Mouse (Mus musculus): ENCODE data around the gene Mgat1. TPM values are rescaled to one million over a fixed set of nuclear protein-coding genes. Genes with fewer than 3 reads are reported as not detected.

Gene Mgat1
- polyA plus RNA-seq, 1 experiment from 2014 or later: 34.5 TPM

DNA sequence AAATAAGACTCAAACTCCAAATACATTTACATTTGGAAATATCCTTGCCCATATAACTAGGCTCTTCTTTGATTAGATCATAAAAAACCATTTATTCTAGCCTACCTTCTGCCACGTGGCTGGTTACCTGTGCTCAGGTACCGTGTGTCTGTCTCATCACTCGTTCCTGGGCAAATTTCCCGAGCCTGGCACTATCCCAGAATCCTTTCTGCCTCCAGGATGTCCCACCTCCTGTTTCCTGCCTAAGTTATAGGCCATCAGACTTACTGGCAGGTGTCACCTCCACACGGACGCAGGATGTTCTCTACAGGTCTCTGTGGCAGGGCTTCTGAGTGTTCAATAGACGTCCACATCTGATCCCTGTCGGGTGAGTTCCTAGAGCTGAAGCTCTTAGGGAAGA lies 21.1 kb downstream of the Mgat1 start:
- ATAC-seq: no peak
- Histone ChIP-seq H3K36me3 (ENCODE audit: control insufficient read depth, insufficient read depth, low read length) (peaks cover 16% of the 10 kb centered on the region; the same call in 1 of the 2 replicates), H3K4me1 (ENCODE audit: control insufficient read depth, insufficient read depth, low read depth, low read length) (no peaks in the 10 kb centered on the region), H3K4me3 (ENCODE audit: low read length) (no peak overlapping the region), H3K9ac (ENCODE audit: low read depth, low read length) (no peak overlapping the region), H3K4me2 (ENCODE audit: low read length) (no peak overlapping the region), H3K27me3 (replicated peaks; ENCODE audit: control insufficient read depth, insufficient read depth, low read length) (no peaks in the 10 kb centered on the region), H3K9me3 (ENCODE audit: control insufficient read depth, low read length) (no peaks in the 10 kb centered on the region), H3K27ac (ENCODE audit: low read depth, low read length) (no peak overlapping the region)
- 84% methylated on average over 8 of the region's 8 CpGs for WGBS

DNA sequence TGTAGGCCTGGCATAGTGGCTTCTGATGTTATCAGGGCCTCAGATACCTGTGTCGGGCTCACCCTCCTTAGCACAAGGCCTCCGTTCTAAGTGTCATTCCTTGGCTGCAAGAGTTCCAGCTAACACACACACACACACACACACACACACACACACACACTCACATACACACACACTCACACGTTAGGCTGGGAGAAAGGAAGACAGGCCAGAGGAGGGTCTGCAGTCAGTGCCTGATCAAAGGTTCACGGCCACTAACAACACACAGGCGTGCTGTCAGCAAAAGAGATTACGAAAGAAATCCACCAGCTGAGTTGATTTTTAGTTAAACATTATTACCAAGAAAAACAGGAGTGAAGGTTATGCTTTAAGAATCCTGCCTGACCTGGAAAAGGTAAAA lies 22.7 kb downstream of the Mgat1 start:
- H3K27ac ChIP-seq (ENCODE audit: low read depth, low read length): no peak overlapping the region
- no peak overlapping the region for H3K4me3 ChIP-seq (ENCODE audit: low read length)
- no peak for ATAC-seq
- H3K4me2 ChIP-seq (ENCODE audit: low read length): no peak overlapping the region
- no peaks in the 10 kb centered on the region for H3K27me3 ChIP-seq (replicated peaks; ENCODE audit: control insufficient read depth, insufficient read depth, low read length)
- 0 out of 2 replicates have a peak, but pooled peaks cover 5% of the 10 kb centered on the region for H3K36me3 ChIP-seq (ENCODE audit: control insufficient read depth, insufficient read depth, low read length)
- H3K9me3 ChIP-seq (ENCODE audit: control insufficient read depth, low read length): no peaks in the 10 kb centered on the region
- 90% methylated on average over 6 of the region's 6 CpGs for WGBS
- H3K9ac ChIP-seq (ENCODE audit: low read depth, low read length): no peak overlapping the region
- no peaks in the 10 kb centered on the region for H3K4me1 ChIP-seq (ENCODE audit: control insufficient read depth, insufficient read depth, low read depth, low read length)

DNA sequence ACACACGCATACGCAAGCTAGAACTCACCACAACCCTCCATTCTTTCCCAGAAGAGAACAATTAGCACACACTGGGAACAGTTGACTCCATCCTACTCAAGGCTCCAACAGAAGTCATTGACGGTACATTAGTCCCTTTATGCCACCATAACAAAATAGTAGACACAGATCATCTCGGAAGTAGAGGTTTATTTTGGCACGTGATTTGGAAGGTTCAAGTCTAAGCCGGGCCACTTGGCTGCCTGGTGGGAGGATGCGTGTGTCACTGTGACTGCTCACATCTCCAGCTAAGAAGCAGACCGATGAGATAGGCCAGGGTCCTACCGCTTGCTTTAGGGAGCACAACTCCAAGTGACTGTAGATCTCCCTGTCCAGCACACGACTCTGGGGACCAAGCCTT lies 23.3 kb downstream of the Mgat1 start:
- Histone ChIP-seq H3K9me3 (ENCODE audit: control insufficient read depth, low read length) (no peaks in the 10 kb centered on the region), H3K36me3 (ENCODE audit: control insufficient read depth, insufficient read depth, low read length) (0 out of 2 replicates have a peak, but pooled peaks cover 4% of the 10 kb centered on the region), H3K27ac (ENCODE audit: low read depth, low read length) (no peak overlapping the region), H3K27me3 (replicated peaks; ENCODE audit: control insufficient read depth, insufficient read depth, low read length) (no peaks in the 10 kb centered on the region), H3K4me3 (ENCODE audit: low read length) (no peak overlapping the region), H3K4me1 (ENCODE audit: control insufficient read depth, insufficient read depth, low read depth, low read length) (no peaks in the 10 kb centered on the region), H3K9ac (ENCODE audit: low read depth, low read length) (no peak overlapping the region), H3K4me2 (ENCODE audit: low read length) (no peak overlapping the region)
- ATAC-seq: no peak
- WGBS: 79% methylated on average over 10 of the region's 10 CpGs

DNA sequence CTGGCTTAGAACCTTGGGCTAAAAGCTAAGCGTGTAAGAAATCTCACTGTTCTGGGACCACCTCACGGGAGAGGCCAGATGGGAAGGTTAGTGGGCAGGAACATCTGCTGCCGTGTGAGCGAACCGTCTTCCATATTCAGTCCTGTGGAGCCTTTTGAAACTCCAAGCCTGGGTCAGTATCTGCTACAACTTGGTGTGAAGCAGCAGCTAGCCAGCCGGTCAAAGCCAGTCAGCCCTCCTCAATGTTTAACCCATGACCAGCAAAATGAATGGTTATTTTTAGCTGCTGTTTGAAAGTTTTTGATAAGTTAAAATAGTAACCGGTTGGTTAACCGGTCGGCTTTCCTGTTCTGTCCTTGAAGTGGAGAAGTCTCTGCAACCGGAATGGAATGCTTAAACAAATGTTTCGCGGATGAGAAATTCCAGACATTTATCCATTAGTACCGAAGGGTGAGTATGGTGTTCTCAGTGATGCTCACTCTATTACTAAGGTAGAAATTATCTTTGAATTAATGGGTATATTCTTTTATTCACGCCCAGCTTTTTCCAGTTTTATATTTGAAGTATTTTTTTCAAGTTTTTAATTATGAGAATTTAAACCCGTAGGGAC lies 24.1 kb downstream of the Mgat1 start:
- WGBS: 73% methylated on average over 15 of the region's 15 CpGs
- ATAC-seq: no peak
- Histone ChIP-seq H3K9ac (ENCODE audit: low read depth, low read length) (no peak overlapping the region), H3K27ac (ENCODE audit: low read depth, low read length) (no peak overlapping the region), H3K9me3 (ENCODE audit: control insufficient read depth, low read length) (no peaks in the 10 kb centered on the region), H3K36me3 (ENCODE audit: control insufficient read depth, insufficient read depth, low read length) (no peaks in the 10 kb centered on the region), H3K27me3 (replicated peaks; ENCODE audit: control insufficient read depth, insufficient read depth, low read length) (no peaks in the 10 kb centered on the region), H3K4me3 (ENCODE audit: low read length) (no peak overlapping the region), H3K4me1 (ENCODE audit: control insufficient read depth, insufficient read depth, low read depth, low read length) (no peaks in the 10 kb centered on the region), H3K4me2 (ENCODE audit: low read length) (no peak overlapping the region)

DNA sequence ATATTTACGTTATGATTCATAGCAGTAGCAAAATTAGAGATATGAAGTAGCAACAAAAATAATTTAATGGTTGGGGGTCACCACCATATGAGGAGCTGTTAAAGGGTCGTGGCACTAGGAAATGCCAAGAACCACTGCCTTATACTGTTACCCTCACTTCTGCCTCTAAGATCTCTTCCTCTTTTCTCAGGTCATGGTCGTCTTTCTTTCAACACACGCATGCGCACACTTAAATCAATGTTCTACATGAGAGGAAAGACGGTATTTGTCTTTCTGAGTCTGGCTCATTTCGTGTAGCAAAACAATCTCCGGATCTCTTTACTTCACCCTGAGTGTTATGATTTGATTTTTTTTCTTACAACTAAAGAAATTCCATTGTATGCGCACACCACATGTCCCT lies 25.8 kb downstream of the Mgat1 start:
- Histone ChIP-seq H3K36me3 (ENCODE audit: control insufficient read depth, insufficient read depth, low read length) (no peaks in the 10 kb centered on the region), H3K4me1 (ENCODE audit: control insufficient read depth, insufficient read depth, low read depth, low read length) (peaks cover 5% of the 10 kb centered on the region; the same call in 1 of the 2 replicates), H3K27ac (ENCODE audit: low read depth, low read length) (no peak overlapping the region), H3K4me3 (ENCODE audit: low read length) (no peak overlapping the region), H3K9ac (ENCODE audit: low read depth, low read length) (no peak overlapping the region), H3K9me3 (ENCODE audit: control insufficient read depth, low read length) (no peaks in the 10 kb centered on the region), H3K27me3 (replicated peaks; ENCODE audit: control insufficient read depth, insufficient read depth, low read length) (no peaks in the 10 kb centered on the region), H3K4me2 (ENCODE audit: low read length) (no peak overlapping the region)
- ATAC-seq: no peak
- 94% methylated on average over 9 of the region's 9 CpGs for WGBS

DNA sequence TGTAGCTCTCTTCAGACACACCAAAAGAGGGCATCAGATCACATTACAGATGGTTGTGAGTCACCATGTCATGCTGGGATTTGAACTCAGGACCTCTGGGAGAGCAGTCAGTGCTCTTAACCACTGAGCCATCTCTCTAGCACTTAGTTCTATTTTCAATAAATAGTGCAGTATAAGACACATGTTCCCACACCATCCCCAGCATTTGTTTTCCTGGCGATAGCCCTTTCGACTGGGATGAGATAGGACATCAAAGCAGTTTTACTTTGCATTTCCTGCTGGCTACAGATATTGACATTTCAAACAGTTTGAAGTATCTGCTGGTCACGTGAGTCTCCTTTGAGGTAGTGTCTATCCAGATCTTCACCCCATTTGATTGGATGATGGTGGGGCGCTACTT lies 26.4 kb downstream of the Mgat1 start:
- Histone ChIP-seq H3K27me3 (replicated peaks; ENCODE audit: control insufficient read depth, insufficient read depth, low read length) (no peaks in the 10 kb centered on the region), H3K27ac (ENCODE audit: low read depth, low read length) (no peak overlapping the region)
- WGBS: 95% methylated on average over 4 of the region's 4 CpGs

DNA sequence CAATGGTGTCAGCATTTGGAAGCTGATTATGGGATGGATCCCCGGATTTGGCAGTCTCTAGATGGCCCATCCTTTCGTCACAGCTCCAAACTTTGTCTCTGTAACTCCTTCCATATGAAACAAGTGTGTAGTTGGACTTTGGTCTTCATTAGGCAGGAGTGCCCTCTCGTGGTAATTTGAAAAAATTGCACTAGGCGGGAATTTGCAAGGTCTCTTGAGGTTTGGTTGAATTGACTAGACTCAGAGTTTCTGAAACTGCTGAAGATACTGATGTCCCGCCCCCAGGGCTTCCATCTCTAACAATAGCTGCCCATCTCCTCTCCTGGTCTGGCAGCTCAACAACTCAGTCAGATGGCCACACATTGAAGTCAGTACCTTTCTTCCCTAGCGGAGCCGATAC lies 27.3 kb downstream of the Mgat1 start:
- no peaks in the 10 kb centered on the region for H3K36me3 ChIP-seq (ENCODE audit: control insufficient read depth, insufficient read depth, low read length)
- H3K27ac ChIP-seq (ENCODE audit: low read depth, low read length): no peak overlapping the region
- WGBS: 29% methylated on average over 7 of the region's 7 CpGs
- H3K4me1 ChIP-seq (ENCODE audit: control insufficient read depth, insufficient read depth, low read depth, low read length): peaks cover 5% of the 10 kb centered on the region; the same call in 1 of the 2 replicates
- H3K27me3 ChIP-seq (replicated peaks; ENCODE audit: control insufficient read depth, insufficient read depth, low read length): no peaks in the 10 kb centered on the region
- H3K9ac ChIP-seq (ENCODE audit: low read depth, low read length): no peak overlapping the region
- H3K4me3 ChIP-seq (ENCODE audit: low read length): no peak overlapping the region
- H3K4me2 ChIP-seq (ENCODE audit: low read length): no peak overlapping the region
- no peaks in the 10 kb centered on the region for H3K9me3 ChIP-seq (ENCODE audit: control insufficient read depth, low read length)
- no peak for ATAC-seq

More for the DNA sequence above, 26.4 kb downstream of the Mgat1 start:
- no peaks in the 10 kb centered on the region for H3K9me3 ChIP-seq (ENCODE audit: control insufficient read depth, low read length)
- H3K4me1 ChIP-seq (ENCODE audit: control insufficient read depth, insufficient read depth, low read depth, low read length): peaks cover 5% of the 10 kb centered on the region; the same call in 1 of the 2 replicates
- H3K9ac ChIP-seq (ENCODE audit: low read depth, low read length): no peak overlapping the region
- H3K36me3 ChIP-seq (ENCODE audit: control insufficient read depth, insufficient read depth, low read length): no peaks in the 10 kb centered on the region
- H3K4me3 ChIP-seq (ENCODE audit: low read length): no peak overlapping the region
- no peak overlapping the region for H3K4me2 ChIP-seq (ENCODE audit: low read length)
- ATAC-seq: no peak

DNA sequence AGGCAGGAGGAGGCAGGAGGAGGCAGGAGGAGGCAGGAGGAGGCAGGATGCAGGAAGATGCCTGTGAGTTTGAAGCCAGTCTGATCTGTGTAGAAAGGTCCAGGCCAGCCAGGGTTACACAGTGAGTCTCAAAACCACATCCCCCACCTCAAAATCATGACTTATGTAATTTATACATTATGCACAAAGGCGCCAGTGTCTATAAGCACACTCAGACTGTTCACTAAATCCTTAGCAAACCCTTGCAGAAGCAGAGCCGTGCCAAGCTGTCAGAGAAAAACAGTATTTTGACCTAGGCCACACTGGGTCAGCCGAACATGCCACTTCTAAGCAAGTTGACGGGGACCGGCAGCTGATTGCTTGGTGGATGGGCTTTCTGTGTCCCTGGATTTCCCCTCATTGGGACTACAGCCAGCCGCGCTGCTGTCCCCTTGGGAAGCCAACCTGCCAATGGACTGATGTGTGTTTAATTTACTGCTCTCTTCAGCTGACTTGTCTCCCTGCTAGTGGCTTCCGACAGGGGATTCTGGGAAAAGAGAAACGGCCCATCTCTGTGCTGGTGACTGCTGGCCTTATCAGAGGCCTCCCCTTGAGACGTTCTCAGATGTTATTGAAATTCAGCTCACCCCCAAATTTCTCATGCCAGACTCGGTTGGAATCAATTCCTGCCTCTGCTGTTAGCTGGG lies 30.0 kb downstream of the Mgat1 start:
- Histone ChIP-seq H3K27ac (ENCODE audit: low read depth, low read length) (no peak overlapping the region; the same call in 1 of the 2 replicates), H3K27me3 (replicated peaks; ENCODE audit: control insufficient read depth, insufficient read depth, low read length) (no peaks in the 10 kb centered on the region), H3K4me2 (ENCODE audit: low read length) (no peak overlapping the region; the same call in 1 of the 2 replicates), H3K4me1 (ENCODE audit: control insufficient read depth, insufficient read depth, low read depth, low read length) (peaks cover 5% of the 10 kb centered on the region; the same call in 1 of the 2 replicates), H3K36me3 (ENCODE audit: control insufficient read depth, insufficient read depth, low read length) (no peaks in the 10 kb centered on the region), H3K4me3 (ENCODE audit: low read length) (no peak overlapping the region), H3K9me3 (ENCODE audit: control insufficient read depth, low read length) (no peaks in the 10 kb centered on the region), H3K9ac (ENCODE audit: low read depth, low read length) (peak overlapping the region; percentile 55)
- peak; percentile 54 for ATAC-seq
- 42% methylated on average over 11 of the region's 11 CpGs for WGBS

DNA sequence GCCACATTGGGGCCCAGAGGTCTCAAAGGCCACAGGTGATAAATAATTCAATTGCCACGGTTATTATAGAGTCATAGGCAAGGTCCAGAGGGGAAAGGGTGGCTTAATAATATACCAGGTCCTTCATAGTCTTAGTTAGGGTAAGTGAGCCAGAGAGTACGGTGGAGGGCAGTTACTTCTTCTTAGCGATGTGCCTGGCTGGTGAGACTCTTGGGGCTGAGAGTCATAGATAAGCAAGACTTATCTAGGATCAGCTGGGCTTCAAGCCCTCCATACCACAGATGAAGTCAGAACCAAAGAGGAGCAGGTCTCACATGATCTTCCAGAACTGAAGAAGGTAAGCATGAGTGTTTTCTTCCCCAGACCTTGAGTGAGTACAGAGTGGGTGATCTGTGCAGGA lies 34.2 kb downstream of the Mgat1 start, which contains the start of gene Olfr1393:
Gene Olfr1393, plus strand, starts transcription at position 83 of the 400 bp plus-strand sequence.
- Histone ChIP-seq H3K4me1 (ENCODE audit: control insufficient read depth, insufficient read depth, low read depth, low read length) (peaks cover 5% of the 10 kb centered on the region; the same call in 1 of the 2 replicates), H3K9me3 (ENCODE audit: control insufficient read depth, low read length) (no peaks in the 10 kb centered on the region), H3K4me2 (ENCODE audit: low read length) (no peak within 1 kb of the TSS), H3K4me3 (ENCODE audit: low read length) (no peak within 1 kb of the TSS), H3K36me3 (ENCODE audit: control insufficient read depth, insufficient read depth, low read length) (no peaks in the 10 kb centered on the region), H3K9ac (ENCODE audit: low read depth, low read length) (no peak within 1 kb of the TSS), H3K27ac (ENCODE audit: low read depth, low read length) (no peak within 1 kb of the TSS), H3K27me3 (replicated peaks; ENCODE audit: control insufficient read depth, insufficient read depth, low read length) (no peaks in the 10 kb centered on the region)
- 85% methylated on average over 3 of the region's 3 CpGs for WGBS
- ATAC-seq: no peak

All from hindbrain, embryonic 16.5 days (tissue).